Mouse (Mus musculus): ENCODE results near the gene Pten.
"Not testable (repeated sequence)": the region's sequence is repeated elsewhere in the genome, so short reads cannot be mapped to it uniquely, and the experiment has no call there.

The Pten gene

DNA sequence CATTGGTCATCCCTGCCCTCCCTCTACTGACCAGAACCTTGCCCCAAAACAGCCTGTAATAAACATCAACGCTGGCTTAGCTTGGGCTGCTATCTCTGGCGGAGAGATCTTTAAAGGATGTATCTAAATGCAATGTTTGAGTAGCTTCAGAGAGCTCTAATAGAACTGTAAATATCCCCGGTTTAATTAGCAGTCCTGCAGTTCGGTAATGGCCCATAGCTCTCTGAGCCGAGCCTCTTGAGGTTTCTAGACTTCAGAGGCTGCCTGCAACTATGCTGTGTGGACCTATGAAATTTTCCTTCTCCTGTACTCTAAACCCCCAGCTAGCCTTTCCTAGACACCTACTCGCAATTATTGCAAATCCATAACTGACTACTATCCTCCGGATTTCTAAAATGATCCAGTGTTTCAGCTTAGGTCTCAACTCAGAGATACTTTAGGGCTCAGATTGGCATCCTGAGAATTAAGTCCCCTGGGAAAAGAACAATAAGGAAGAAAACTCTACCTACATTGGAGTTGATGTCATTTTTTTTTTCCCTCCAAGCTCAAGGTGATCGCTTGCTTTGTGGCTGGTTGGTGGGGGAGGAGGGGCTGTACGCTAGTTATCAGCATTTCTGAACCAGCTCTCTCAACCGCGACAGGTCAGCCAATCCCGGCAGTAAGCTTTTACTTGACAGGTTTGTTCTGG, 2.0 kb upstream of the Pten start:
- no peak for DNase-seq (ENCODE audit: low spot score)

DNA sequence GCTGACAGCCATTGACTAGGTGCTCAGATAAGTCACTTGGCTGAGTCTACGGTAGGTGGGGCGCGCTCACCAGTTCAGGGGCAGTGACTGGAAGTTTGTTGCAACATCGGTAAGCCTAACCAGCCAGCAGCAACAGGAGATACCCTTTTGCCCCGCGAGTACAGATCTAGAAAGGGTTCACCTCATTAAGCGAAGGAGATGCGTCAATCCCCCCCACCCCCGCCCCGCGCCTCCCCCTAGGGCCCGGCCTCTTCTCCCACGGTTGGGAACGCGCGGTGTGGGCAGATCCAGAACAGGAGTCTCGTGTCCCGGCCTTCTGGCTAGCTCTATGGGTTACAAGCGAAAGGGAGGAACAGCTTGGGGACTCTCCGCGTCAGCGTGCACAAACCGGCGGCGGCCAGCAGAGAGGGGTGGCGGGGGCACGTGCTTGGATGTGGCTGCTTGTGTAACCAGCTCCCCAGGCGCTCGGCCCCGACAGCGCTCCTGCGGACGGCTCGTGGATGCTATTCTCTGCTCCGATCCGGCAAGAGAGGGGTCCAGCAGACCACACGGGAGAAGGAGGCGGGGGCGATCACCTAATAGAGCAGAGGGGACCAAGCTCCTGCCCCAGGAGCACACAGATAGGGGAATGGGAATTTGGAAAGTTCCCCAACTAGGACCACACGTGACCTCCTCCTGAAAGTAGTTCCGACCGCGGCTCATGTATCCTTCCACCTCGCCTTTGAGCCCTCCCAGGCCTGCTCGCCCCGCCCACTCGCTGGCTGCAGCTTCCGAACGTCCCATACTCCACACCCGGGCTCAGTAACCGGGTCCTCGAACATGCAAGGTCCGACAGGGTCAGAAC, 1.3 kb upstream of the Pten start:
- peak; percentile 95 for DNase-seq (ENCODE audit: low spot score)

DNA sequence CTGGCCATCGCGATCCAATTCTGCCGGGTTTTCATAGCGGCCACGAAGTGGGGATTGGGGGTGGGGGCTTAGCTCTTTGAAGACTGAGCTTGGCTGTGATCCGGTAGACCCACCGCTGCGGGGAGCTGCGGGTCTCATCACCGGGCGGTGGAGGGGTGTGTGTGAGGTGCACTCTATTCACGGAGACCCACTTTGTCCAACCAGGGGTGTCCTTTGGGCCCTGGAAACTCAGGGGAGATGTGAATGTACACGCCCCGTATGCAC, 729 bp upstream of the Pten start:
- DNase-seq (ENCODE audit: low spot score) = no peak

DNA sequence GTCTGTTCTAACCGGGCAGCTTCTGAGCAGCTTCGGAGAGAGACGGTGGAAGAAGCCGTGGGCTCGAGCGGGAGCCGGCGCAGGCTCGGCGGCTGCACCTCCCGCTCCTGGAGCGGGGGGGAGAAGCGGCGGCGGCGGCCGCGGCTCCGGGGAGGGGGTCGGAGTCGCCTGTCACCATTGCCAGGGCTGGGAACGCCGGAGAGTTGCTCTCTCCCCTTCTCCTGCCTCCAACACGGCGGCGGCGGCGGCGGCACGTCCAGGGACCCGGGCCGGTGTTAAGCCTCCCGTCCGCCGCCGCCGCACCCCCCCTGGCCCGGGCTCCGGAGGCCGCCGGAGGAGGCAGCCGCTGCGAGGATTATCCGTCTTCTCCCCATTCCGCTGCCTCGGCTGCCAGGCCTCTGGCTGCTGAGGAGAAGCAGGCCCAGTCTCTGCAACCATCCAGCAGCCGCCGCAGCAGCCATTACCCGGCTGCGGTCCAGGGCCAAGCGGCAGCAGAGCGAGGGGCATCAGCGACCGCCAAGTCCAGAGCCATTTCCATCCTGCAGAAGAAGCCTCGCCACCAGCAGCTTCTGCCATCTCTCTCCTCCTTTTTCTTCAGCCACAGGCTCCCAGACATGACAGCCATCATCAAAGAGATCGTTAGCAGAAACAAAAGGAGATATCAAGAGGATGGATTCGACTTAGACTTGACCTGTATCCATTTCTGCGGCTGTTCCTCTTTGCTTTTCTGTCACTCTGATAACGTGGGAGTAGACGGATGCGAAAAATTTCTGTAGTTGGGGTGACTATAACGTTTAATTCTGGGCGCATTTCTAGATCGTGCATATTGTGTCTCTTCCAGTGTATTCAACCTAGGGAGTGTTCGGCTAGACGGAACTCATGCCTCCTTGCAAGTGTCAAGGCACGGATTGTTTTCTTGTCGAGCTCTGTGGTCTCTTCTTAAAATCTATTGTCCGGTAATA, 815 bp downstream of the Pten start:
- peak; percentile 70 for DNase-seq (ENCODE audit: low spot score)

GRCm38 (mm10) chr19:32758793-32759161, 1.5 kb downstream of the Pten start:
- no peak for DNase-seq (ENCODE audit: low spot score)

DNA sequence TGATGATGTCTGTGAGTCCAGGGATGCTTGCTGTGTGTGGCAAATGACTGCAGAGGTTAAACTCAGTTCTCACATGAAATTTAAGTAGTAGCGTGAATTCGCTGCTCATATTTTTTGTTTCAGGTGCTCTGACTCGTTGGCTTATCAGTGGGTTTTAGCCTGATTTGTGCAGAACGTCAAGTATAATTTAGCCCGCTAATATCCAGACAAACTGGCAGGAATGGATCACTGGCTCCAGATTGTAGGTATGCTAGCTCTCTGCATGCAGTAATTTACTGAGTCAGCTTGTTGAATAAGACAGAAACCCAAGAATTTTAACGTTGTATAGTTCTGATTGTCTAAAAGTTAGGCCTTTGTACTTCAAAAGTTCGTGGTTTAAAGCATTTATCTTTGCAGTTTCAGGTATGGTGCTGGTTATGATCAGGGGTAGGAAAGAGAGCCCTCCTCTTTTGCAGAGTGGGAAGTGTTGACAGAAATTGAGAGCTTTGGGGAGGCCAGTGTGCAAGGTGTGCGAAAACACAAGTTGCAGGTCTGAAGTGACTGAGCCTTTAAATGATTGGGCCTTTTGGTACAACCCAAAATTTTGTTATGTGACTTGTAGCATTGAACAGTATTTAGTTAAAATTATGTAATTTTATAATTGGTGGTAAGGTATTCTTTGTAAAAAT, 2.2 kb downstream of the Pten start:
- DNase-seq (ENCODE audit: low spot score) = no peak

- DNase-seq (ENCODE audit: low spot score) = no peak
These were observed 3.2 kb downstream of the Pten start for GRCm38 (mm10) chr19:32760499-32760898.

DNA sequence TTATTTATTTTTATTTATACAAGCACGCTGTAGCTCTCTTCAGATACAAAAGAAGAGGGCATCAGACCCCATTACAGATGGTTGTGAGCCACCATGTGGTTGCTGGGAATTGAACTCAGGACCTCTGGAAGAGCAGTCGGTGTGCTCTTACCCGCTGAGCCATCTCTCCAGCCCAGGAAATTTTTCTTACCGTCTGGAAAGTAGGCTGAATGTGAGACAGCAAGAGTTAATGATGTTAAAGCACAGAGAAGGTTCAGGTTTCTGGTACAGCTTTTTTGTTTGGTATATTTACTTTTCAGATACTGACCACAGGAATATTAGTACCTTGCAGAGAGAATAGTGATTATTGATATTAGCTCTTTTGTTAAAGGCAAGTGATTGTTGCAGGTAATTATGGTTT, 3.9 kb downstream of the Pten start:
- DNase-seq (ENCODE audit: low spot score) = no peak

DNA sequence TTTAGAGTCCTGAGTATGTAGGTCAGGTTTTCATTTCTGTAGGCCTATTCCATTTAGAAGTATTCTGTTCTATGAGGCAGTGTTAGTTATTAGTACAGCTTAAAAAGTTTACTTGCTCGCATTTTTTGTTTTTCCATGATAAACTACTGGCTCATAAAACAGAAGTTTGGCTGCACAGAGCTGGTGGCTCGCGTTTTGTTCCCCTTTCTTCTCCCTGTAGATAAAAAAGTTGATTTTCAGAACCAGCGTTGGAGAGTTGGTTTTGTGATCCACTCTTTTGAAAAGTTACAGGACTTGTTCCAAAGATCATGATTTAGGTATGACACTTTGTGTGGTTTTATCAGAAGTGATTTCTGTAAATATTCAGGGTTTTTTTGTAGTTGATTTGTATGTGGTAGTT, 5.2 kb downstream of the Pten start:
- no peak for DNase-seq (ENCODE audit: low spot score)

- no peak for DNase-seq (ENCODE audit: low spot score)
These were observed 21.1 kb downstream of the Pten start for GRCm38 (mm10) chr19:32778411-32778810.

GRCm38 (mm10) chr19:32779131-32779530, 21.8 kb downstream of the Pten start:
- no peak for DNase-seq (ENCODE audit: low spot score)

GRCm38 (mm10) chr19:32781305-32782071, 24.2 kb downstream of the Pten start:
- no peak for DNase-seq (ENCODE audit: low spot score)

- DNase-seq (ENCODE audit: low spot score) = not testable (repeated sequence)
These were observed 30.1 kb downstream of the Pten start for GRCm38 (mm10) chr19:32787388-32787787.

DNA sequence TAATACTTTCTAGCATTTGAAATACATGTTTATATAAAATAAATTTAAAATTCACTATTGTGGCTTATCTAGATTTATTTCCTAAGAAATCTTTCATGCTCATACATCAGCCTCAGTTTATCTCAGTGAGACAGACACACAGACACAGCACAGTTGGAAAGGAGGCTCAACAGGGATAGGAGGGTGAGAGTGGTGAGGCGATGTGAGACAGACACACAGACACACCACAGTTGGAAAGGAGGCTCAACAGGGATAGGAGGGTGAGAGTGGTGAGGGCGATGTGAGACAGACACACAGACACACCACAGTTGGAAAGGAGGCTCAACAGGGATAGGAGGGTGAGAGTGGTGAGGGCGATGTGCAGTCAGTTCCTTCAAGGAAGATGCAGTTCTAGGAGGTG, 30.7 kb downstream of the Pten start:
- DNase-seq (ENCODE audit: low spot score) = not testable (repeated sequence)

- DNase-seq (ENCODE audit: low spot score) = no peak
These were observed 32.2 kb downstream of the Pten start for GRCm38 (mm10) chr19:32789535-32789934.

GRCm38 (mm10) chr19:32792610-32793009, 35.3 kb downstream of the Pten start:
- DNase-seq (ENCODE audit: low spot score) = peak; percentile 26

DNA sequence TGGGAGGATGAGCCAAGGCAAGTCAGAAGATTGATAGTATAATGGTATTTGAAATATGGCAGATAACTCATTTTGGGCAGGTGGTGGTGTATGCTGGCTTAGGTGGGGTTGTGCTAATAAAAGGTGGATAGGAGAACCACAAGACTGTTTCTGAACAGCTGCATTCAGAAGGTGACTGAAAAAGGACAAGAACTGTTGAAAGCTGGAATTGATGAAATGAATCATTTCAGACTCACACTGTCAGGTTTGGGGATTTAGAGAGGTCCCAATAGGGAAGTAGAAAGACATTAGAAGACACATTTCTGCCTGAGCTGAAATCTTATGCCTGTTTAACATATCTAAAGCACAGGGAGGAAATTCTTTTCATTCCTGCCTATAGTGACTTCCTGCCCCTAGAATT, 36.6 kb downstream of the Pten start:
- DNase-seq (ENCODE audit: low spot score) = no peak

GRCm38 (mm10) chr19:32800557-32800956, 43.3 kb downstream of the Pten start:
- DNase-seq (ENCODE audit: low spot score) = no peak

DNA sequence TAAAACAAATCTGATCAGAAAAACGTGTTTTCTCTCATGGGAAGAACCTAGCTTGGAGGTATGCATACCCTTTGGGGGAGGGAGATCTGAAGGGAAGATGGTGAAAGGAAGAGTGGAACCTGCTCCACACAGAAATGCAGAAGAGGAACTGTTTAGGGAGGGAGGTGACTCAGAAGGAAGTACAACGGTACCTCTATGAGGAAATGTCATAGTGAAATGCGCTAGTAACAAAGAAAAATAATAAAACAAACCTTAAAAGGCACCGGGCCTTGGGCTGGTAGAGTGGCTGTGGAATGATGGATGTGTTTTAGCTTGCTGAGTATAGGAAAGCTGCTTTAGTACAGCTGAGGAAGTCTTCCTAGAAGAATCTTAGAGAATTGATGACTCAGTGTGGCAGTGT, 47.4 kb downstream of the Pten start:
- DNase-seq (ENCODE audit: low spot score) = no peak

- no peak for DNase-seq (ENCODE audit: low spot score)
These were observed 50.3 kb downstream of the Pten start for GRCm38 (mm10) chr19:32807610-32808009.

DNA sequence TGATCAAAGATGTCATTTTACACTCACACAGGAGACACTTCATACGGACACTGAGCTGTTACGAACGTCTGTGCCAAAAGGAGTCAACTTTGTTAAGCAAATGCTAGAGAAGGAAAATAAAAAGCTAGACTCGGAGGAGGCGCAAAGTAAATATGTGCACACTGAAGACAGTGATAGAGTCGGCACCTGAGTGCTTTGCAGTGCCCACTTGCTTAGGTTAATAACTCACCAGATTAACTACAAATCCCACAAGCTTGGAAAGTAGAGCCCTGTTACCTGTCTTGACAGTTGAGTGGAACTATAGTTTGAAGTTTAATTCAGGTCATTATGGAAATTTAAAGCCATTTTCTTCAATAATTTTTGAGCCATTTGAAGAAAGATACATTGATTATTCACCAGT, 51.4 kb downstream of the Pten start:
- no peak for DNase-seq (ENCODE audit: low spot score)
